Comparison of ENCODE assay signal across 10 mouse cellular contexts in genomic region chr5:105975275-105976011, GRCm38 (mm10).
DNase-seq lines count a peak whose midpoint lies in the region; ATAC-seq lines count a peak whose summit lies in the region.
"Had no signal": no experiment of that assay in that cellular context is flagged by ENCODE, and none has a peak within 500 bp of the region (broad histone marks: within the 10 kb centered on the region; RNA-seq: fewer than 3 reads in every experiment).

No protein-coding gene starts in this region.

- peak overlapping the region; percentile 24 for H3K4me3 ChIP-seq in forebrain, embryonic 12.5 days (replicated peaks)
- peak overlapping the region; percentile 16; the same call in 1 of the 2 replicates for H3K4me3 ChIP-seq in hindbrain, embryonic 16.5 days (ENCODE audit: low read length)
- 0 out of 2 replicates have a peak overlapping the region, but pooled peaks have one; percentile 5 for H3K4me3 ChIP-seq in stomach, embryonic 15.5 days (replicated peaks)
- H3K4me3 ChIP-seq: liver, embryonic 15.5 days had no signal

- H3K36me3 ChIP-seq in forebrain, embryonic 12.5 days (replicated peaks), result no peaks in the 10 kb centered on the region
- H3K36me3 ChIP-seq in hindbrain, embryonic 16.5 days (ENCODE audit: control insufficient read depth, insufficient read depth, low read length), result no peaks in the 10 kb centered on the region
- no peaks in the 10 kb centered on the region for H3K36me3 ChIP-seq in stomach, embryonic 15.5 days
- H3K36me3 ChIP-seq: liver, embryonic 15.5 days had no signal

- peak; percentile 74 for DNase-seq in Muller cell, postnatal 12 days (ENCODE audit: inconsistent ontology term)
- DNase-seq in lung, adult 18-20 months, result peak; percentile 12 to 52
- no peak for DNase-seq in cerebellum, postnatal 25 days
- no peak for DNase-seq in testis, postnatal 10 days (ENCODE audit: low spot score)

- H3K27ac ChIP-seq in forebrain, embryonic 12.5 days, result no peak overlapping the region
- H3K27ac ChIP-seq in hindbrain, embryonic 16.5 days (ENCODE audit: low read depth, low read length), result no peak overlapping the region
- no peak overlapping the region for H3K27ac ChIP-seq in stomach, embryonic 15.5 days
- H3K27ac ChIP-seq: liver, embryonic 15.5 days had no signal

- no peaks in the 10 kb centered on the region for H3K9me3 ChIP-seq in forebrain, embryonic 12.5 days
- H3K9me3 ChIP-seq in hindbrain, embryonic 16.5 days (ENCODE audit: control insufficient read depth, low read length), result no peaks in the 10 kb centered on the region
- H3K9me3 ChIP-seq in stomach, embryonic 15.5 days, result no peaks in the 10 kb centered on the region
- H3K9me3 ChIP-seq: liver, embryonic 15.5 days had no signal

- H3K4me2 ChIP-seq in forebrain, embryonic 12.5 days, result peak overlapping the region; percentile 57
- peak overlapping the region; percentile 50 for H3K4me2 ChIP-seq in hindbrain, embryonic 16.5 days (ENCODE audit: low read length)
- H3K4me2 ChIP-seq in stomach, embryonic 15.5 days, result peak overlapping the region; percentile 13; the same call in 1 of the 2 replicates
- H3K4me2 ChIP-seq: liver, embryonic 15.5 days had no signal

- peaks cover 13% of the 10 kb centered on the region for H3K4me1 ChIP-seq in forebrain, embryonic 12.5 days
- 0 out of 2 replicates have a peak, but pooled peaks cover 2% of the 10 kb centered on the region for H3K4me1 ChIP-seq in hindbrain, embryonic 16.5 days (ENCODE audit: control insufficient read depth, insufficient read depth, low read depth, low read length)
- H3K4me1 ChIP-seq in stomach, embryonic 15.5 days, result no peaks in the 10 kb centered on the region
- H3K4me1 ChIP-seq: liver, embryonic 15.5 days had no signal

- 0 out of 2 replicates have a peak, but pooled peaks cover 8% of the 10 kb centered on the region for H3K27me3 ChIP-seq in forebrain, embryonic 12.5 days
- no peaks in the 10 kb centered on the region for H3K27me3 ChIP-seq in hindbrain, embryonic 16.5 days (replicated peaks; ENCODE audit: control insufficient read depth, insufficient read depth, low read length)
- no peaks in the 10 kb centered on the region for H3K27me3 ChIP-seq in stomach, embryonic 15.5 days (replicated peaks)
- H3K27me3 ChIP-seq: liver, embryonic 15.5 days had no signal

- WGBS in forebrain, embryonic 12.5 days, result 13% methylated on average over 21 of the region's 21 CpGs
- 38% methylated on average over 21 of the region's 21 CpGs for WGBS in hindbrain, embryonic 16.5 days
- 48% methylated on average over 21 of the region's 21 CpGs for WGBS in stomach, embryonic 15.5 days

- peak overlapping the region; percentile 21; the same call in 1 of the 2 replicates for H3K9ac ChIP-seq in forebrain, embryonic 12.5 days
- no peak overlapping the region for H3K9ac ChIP-seq in hindbrain, embryonic 16.5 days (ENCODE audit: low read depth, low read length)
- H3K9ac ChIP-seq in stomach, embryonic 15.5 days, result no peak overlapping the region
- H3K9ac ChIP-seq: liver, embryonic 15.5 days had no signal

- ATAC-seq in forebrain, embryonic 12.5 days (ENCODE audit: low FRiP score), result peak; percentile 57; the same call in 1 of the 2 replicates
- peak; percentile 30; the same call in 1 of the 2 replicates for ATAC-seq in hindbrain, embryonic 16.5 days
- no peak for ATAC-seq in stomach, embryonic 15.5 days (ENCODE audit: insufficient read depth, low FRiP score, low read depth)
- ATAC-seq in erythroid progenitor cell, adult 5-6 weeks (replicated peaks; ENCODE audit: low FRiP score, poor library complexity, severe bottlenecking), result no peak
- ATAC-seq: Patski had no signal

Comparison
In these comparisons a context has a peak if more than half of its experiments do, and no peak if none do; other contexts are left out.
1. DNase-seq: peak in Muller cell, postnatal 12 days (single experiment) and lung, adult 18-20 months (2 of 2); none in cerebellum, postnatal 25 days (0 of 2) and testis, postnatal 10 days (single experiment).
2. ATAC-seq: peak in forebrain, embryonic 12.5 days (single experiment) and hindbrain, embryonic 16.5 days (single experiment); none in stomach, embryonic 15.5 days (single experiment) and erythroid progenitor cell, adult 5-6 weeks (single experiment).
3. Peak in every context shown above with its lines, with median percentiles within 50 percentile points of each other: H3K4me2 ChIP-seq and H3K4me3 ChIP-seq.